Mouse (Mus musculus) cerebral cortex, adult 2 months (tissue): ENCODE data around the gene BC048403.

Experiments used
- WGBS: fragments of 180-500 bp; shearing (Covaris S2); methylation state at CpG from one replicate; pipeline ENCODE4 v1.1.7; 2018; 5-methylcytosine and 5-hydroxymethylcytosine counted together

The BC048403 gene

DNA sequence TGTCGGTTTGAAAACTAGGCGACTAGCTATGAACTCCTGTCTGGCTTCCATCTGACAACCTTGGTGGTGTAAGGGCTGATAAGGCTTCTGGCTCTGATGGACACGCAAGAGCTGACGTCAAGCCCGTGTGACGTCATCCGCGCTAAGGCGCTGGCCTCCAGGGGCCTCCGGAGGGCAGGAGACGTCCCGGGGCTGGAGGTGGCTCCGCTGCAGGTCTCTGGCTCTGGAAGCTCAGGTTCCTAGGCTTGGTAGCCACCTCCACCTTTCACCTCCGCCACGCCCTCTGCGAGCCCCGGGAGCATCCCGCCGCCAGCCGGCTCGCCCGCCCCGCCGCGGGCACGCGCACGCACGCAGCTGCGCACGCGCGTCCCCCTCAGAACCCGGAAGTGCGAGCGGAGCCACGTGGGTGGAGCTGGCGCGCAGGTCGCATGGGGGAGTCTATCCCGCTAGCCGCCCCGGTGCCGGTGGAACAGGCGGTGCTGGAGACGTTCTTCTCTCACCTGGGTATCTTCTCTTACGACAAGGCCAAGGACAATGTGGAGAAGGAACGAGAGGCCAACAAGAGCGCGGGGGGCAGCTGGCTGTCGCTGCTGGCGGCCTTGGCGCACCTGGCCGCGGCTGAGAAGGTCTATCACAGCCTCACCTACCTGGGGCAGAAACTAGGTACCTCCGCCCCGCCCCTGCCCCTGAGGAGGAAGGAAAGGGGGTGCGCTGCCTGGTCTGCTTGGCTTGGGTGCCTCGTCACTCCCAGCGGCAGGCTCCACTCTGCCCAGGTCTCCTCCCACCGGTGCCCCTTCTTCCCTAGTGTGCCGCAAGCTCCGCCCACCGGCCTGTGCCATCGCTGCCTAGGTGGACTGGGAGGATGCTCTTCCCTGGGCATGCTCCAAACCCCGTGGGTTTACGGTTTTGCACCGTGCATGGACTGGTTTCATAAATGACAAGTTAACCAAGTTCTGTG lies at the start of gene BC048403:
Gene BC048403, plus strand, starts transcription at position 390 of the 958 bp plus-strand sequence.
- WGBS, result under 1% methylated on average over 68 of the region's 68 CpGs

DNA sequence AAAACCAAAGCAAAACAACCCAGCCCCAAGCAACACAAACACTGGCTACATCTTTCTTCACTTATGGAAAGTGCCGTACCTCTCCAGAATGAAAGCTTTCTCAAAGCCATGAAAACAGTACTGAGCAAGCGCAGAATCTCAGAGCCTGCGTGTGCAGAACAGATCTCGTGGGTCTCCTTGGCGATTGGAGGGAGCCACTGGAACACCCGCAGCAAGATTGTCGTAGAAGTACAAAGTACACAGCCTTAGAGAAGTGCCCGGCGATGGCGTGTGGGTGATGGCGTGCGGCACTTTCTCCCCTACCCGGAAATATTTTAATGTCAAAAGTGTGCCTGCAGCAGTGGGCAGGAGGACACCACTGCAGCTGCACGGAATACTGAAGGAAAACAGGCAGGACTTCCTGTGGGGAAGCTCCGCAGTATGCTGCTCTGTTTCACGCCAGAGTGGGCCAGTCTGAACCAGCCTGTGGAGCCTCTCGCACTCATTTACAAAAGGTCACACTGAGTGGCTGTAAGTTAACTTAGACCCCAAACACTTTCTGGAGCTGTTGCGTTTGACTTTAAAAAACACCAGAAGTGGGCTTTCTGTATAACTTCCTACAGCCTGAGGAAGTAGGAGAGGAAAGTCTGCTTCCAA lies 46.7 kb upstream of the BC048403 start:
- 52% methylated on average over 18 of the region's 18 CpGs for WGBS

- 91% methylated on average over 11 of the region's 11 CpGs for WGBS
Measured at GRCm38 (mm10) chr10:121694567-121694966, 45.2 kb upstream of the BC048403 start.

- 60% methylated on average over 11 of the region's 11 CpGs for WGBS
Measured at GRCm38 (mm10) chr10:121701296-121702248, 38.2 kb upstream of the BC048403 start.

DNA sequence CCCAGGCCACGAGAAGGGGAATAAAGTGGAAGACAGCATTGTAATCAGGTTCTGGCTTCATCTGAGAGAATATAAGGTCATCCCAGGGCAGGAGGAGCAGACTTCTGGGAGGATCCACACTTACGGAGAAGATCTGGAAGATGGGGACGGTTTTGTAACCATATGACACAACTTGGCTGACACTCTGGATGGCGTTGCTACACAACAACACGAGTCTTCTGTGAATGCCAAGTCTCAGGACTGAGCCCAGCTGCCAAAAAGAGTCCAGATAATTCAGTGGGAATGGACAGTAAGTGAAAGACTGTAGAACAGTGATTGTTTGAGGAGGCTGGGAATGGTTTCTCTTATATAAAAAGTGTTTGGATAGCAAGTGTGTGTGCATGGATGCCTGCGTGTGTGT lies 36.1 kb upstream of the BC048403 start:
- 38% methylated on average over 6 of the region's 6 CpGs for WGBS

GRCm38 (mm10) chr10:121704871-121705270 lies 34.9 kb upstream of the BC048403 start:
- 82% methylated on average over 6 of the region's 6 CpGs for WGBS

- 76% methylated on average over 15 of the region's 15 CpGs for WGBS
Measured at GRCm38 (mm10) chr10:121705399-121706163, 34.2 kb upstream of the BC048403 start.

DNA sequence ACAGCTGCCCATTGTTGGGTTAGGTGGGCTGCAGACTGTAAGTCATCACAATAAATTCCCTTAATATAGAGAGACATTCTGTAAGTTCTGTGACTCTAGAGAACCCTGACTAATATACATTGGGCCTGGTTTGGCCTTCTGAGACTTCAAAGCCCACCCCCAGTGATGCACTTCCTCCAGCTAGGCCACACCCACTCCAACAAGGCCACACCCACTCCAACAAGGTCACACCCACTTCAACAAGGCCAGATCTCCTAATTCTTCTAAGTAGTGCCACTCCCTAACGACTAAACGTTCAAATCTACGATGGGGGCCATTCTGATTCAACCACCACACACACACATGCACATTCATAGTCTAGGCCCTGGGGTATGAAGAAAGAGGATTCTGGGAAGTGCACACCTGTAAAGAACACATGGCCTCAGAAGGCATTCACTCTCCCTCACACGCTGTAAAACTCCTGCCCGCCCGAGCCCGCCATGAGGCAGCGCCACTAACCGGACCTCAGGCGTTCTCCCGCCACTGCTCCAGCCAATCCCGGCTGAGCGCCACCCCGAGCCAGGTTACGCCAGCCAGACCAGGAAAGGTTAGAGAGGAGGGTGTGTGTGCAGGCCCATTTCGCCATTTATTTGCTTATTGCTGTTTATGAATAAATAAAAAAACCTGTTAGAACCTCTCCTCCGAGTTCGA lies 20.7 kb upstream of the BC048403 start:
- 96% methylated on average over 18 of the region's 18 CpGs for WGBS

GRCm38 (mm10) chr10:121720701-121721100 lies 19.0 kb upstream of the BC048403 start:
- 96% methylated on average over 13 of the region's 13 CpGs for WGBS

- 76% methylated on average over 4 of the region's 4 CpGs for WGBS
Measured at GRCm38 (mm10) chr10:121726505-121726904, 13.2 kb upstream of the BC048403 start.

DNA sequence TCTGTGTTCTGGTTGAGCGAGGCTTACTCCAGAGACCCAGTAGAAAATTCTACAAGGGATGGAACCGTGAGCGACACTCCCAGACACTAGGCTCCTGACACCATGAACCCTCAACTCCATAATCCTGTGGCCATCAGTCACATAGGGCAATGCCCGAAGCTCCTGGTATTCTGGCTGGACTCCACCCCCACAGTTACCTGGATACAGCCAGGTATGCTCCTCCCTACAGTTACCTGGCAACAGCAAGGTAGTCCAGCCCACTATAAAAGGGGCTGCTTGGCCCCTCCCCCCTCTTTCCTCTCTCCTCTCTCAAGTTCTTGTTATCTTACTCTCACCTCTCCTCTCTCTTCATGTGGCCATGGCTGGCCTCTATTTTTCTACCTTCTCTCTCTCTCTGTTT lies 12.6 kb upstream of the BC048403 start:
- 89% methylated on average over 4 of the region's 4 CpGs for WGBS

- 92% methylated on average over 4 of the region's 4 CpGs for WGBS
Measured at GRCm38 (mm10) chr10:121728226-121728625, 11.5 kb upstream of the BC048403 start.

DNA sequence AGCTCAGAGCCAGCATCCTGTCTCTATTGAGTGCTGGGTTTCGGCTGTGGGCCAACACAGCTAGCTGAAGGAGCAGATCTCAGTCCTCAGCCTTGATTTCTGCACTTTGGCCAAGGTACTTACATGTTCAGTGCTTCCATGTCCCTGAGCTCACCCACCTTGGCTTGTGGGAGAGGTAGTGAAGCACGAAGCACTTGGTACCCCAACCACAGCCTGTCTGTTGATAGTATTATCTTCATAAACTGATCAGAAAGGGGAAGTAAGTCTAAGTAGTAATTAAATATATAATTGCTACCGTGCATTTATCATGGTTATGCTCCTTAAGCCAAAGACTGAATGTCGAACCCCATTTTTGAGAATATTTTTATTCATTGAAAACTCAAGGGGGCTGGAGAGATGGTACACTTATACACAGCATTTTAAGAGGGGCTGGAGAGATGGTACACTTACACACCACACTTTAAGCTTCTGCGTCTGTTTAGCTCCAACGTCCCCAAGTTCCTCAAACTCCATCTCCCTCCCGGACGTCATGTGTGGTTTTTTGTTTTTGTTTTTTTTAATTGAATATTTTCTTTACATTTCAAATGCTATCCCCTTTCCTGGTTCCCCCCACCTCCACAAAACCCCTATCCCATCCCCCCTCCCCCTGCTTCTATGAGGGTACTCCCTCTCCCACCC lies 8.6 kb upstream of the BC048403 start:
- 94% methylated on average over 8 of the region's 8 CpGs for WGBS

DNA sequence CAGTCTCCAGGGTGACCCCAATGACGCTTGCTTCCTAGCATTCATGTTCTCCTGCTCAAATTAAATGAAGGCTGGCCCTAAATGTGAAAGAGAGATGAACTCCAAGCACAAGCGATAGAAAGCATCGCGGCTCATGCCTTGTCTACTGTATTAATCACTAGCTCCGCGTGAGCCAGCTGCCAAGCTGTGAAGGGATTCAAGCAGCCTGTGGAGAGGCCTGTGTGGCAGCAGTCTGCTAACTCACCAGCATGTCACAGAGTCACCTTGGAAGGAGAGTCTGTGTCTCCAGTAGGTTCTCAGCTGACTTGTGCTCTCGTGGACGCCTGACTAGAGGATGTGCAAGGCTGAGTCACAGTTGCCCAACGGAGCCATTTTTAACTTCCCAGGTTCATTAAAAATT lies 7.2 kb upstream of the BC048403 start:
- 83% methylated on average over 9 of the region's 9 CpGs for WGBS

GRCm38 (mm10) chr10:121737256-121737655 lies 2.5 kb upstream of the BC048403 start:
- WGBS, result 75% methylated on average over 3 of the region's 3 CpGs

GRCm38 (mm10) chr10:121742336-121742735 lies 2.6 kb downstream of the BC048403 start:
- WGBS, result 72% methylated on average over 4 of the region's 4 CpGs

DNA sequence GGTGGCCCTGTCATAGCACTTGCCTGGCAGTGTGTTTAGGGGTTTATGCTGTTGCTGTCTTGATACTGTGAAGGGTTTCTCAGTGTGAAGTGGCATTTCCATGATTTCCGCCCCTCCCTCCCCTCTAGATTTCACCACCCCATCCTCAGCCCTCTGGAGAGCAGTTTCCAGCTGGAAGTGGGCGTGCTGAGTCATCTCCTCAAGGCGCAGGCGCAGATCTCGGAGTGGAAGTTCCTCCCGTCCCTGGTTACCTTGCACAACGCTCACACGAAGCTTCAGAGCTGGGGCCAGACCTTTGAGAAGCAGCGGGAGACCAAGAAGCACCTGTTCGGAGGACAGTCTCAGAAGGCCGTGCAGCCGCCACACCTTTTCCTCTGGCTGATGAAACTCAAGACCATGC lies 10.4 kb downstream of the BC048403 start:
- WGBS, result 76% methylated on average over 12 of the region's 12 CpGs

DNA sequence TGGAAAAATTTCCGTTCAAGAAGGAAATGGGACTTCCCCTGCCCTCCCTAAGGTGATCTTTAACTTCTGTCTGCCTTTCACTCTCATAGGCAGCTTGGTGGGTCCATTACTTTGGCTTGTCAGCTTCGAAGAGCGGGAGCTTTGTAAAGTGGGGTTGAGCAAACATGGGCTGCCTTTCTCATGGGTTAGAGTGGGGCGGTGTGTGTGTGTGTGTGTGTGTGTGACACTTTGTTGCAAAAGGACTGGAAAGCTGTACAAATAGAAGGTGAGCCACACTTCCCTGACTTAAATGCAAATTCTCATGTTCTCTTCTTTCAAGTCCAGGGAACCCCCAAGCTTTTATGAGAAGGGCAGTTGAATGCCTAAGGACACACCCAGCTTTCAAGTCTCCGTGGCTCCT lies 14.5 kb downstream of the BC048403 start:
- WGBS, result 88% methylated on average over 5 of the region's 5 CpGs

GRCm38 (mm10) chr10:121755822-121756221 lies 16.1 kb downstream of the BC048403 start:
- 56% methylated on average over 1 of the region's 1 CpGs for WGBS

DNA sequence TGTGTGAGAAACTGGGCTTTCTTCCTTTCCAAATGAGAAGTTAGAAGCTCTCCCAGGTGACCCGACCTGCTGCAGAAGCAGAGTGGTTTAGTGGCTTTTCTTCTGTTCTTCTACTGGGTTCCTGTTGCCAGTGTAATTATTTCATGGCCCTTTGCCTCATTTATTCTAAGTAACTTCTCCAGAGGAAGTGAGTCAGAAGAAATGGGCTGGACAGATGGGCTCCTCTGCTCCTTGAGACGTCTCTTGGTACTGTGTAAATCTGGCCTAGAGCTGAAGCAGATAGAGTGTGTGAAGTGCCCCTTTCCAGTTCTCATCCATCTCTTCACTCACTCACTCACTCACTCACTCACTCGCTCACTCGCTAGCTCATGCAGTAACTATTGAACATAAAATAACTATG lies 16.9 kb downstream of the BC048403 start:
- 64% methylated on average over 4 of the region's 4 CpGs for WGBS
